Mouse (Mus musculus): ENCODE measurements at regions not wholly inside any gene's neighbourhood (a gene's known extent, or its start where the extent isn't known, plus 50 kb on each side); places are given as distances from the start of the nearest gene placed in this dataset.

DNA sequence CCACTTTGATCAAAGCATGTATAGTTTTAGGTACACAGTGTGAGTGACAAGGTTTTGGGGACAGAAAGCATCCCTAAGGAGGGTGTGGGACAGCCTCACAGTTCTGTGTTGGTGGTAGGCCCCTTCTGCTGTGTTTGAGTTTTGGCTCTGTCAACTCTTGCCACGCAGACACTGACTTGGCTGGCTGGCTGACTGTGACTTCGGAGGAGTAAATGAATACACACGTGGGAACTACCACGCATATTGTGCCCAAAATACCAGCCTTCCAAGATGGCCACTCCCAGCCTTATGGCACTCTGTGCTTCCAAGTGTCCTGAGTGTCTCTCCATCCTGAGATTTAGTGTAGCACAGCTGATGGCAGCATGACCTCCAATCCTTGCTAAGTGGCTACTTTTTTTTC, 95.3 kb downstream of the Tbx4 start:
- TF ChIP-seq EP300 (IDR thresholded peaks at IDR 0.05; ENCODE audit: insufficient read depth, low read depth, low read length), result no peak
- TF ChIP-seq CTCF (IDR thresholded peaks at IDR 0.05; ENCODE audit: low read depth, low read length), result no peak

All from ES-Bruce4 (cell line).